Mouse (Mus musculus): ENCODE measurements around the gene Eefsec. TPM values are rescaled to one million over a fixed set of nuclear protein-coding genes. Genes with fewer than 3 reads are reported as not detected.
A peak's percentile ranks its signal among the peaks of the same experiment; 100 is the strongest.

The Eefsec gene
- polyA plus RNA-seq, 1 experiment from 2014 or later: 37.7 TPM

GRCm38 (mm10) chr6:88321879-88322278 is 124.5 kb downstream of the Eefsec start:
- no peak overlapping the region for H3K4me3 ChIP-seq
- no peaks in the 10 kb centered on the region; the same call in 1 of the 2 replicates for H3K4me1 ChIP-seq
- no peaks in the 10 kb centered on the region for H3K27me3 ChIP-seq
- peak; percentile 69; the same call in 1 of the 2 replicates for ATAC-seq (ENCODE audit: borderline replicate concordance, extremely low read depth, low FRiP score, low TSS enrichment)
- no peak overlapping the region for H3K9ac ChIP-seq
- H3K9me3 ChIP-seq: no peaks in the 10 kb centered on the region
- no peaks in the 10 kb centered on the region for H3K36me3 ChIP-seq
- no peak overlapping the region for H3K27ac ChIP-seq
- WGBS: 28% methylated on average over 7 of the region's 7 CpGs
- H3K4me2 ChIP-seq: no peak overlapping the region

- no peak for ATAC-seq (ENCODE audit: borderline replicate concordance, extremely low read depth, low FRiP score, low TSS enrichment)
- Histone ChIP-seq H3K4me2 (no peak overlapping the region), H3K4me1 (no peaks in the 10 kb centered on the region; the same call in 1 of the 2 replicates), H3K9me3 (no peaks in the 10 kb centered on the region), H3K4me3 (no peak overlapping the region), H3K27ac (no peak overlapping the region), H3K9ac (no peak overlapping the region), H3K36me3 (no peaks in the 10 kb centered on the region), H3K27me3 (no peaks in the 10 kb centered on the region)
- 67% methylated on average over 5 of the region's 5 CpGs for WGBS
These were observed 125.1 kb downstream of the Eefsec start for GRCm38 (mm10) chr6:88321253-88321652.

- WGBS: 91% methylated on average over 1 of the region's 1 CpGs
- Histone ChIP-seq H3K27me3 (no peaks in the 10 kb centered on the region), H3K4me2 (no peak overlapping the region), H3K4me1 (no peaks in the 10 kb centered on the region; the same call in 1 of the 2 replicates), H3K27ac (no peak overlapping the region), H3K36me3 (no peaks in the 10 kb centered on the region), H3K9me3 (no peaks in the 10 kb centered on the region), H3K4me3 (no peak overlapping the region), H3K9ac (no peak overlapping the region)
- ATAC-seq (ENCODE audit: borderline replicate concordance, extremely low read depth, low FRiP score, low TSS enrichment): no peak
These were observed 126.6 kb downstream of the Eefsec start for GRCm38 (mm10) chr6:88319735-88320134.

GRCm38 (mm10) chr6:88315295-88315694 is 131.0 kb downstream of the Eefsec start:
- Histone ChIP-seq H3K4me2 (no peak overlapping the region), H3K36me3 (no peaks in the 10 kb centered on the region), H3K9ac (no peak overlapping the region), H3K9me3 (no peaks in the 10 kb centered on the region), H3K4me3 (no peak overlapping the region), H3K27ac (no peak overlapping the region), H3K27me3 (no peaks in the 10 kb centered on the region), H3K4me1 (no peaks in the 10 kb centered on the region)
- ATAC-seq (ENCODE audit: borderline replicate concordance, extremely low read depth, low FRiP score, low TSS enrichment): no peak
- WGBS: 38% methylated on average over 2 of the region's 2 CpGs

- WGBS: 68% methylated on average over 9 of the region's 9 CpGs
- no peak for ATAC-seq (ENCODE audit: borderline replicate concordance, extremely low read depth, low FRiP score, low TSS enrichment)
- H3K4me3 ChIP-seq: no peak overlapping the region
- H3K9ac ChIP-seq: no peak overlapping the region
- no peaks in the 10 kb centered on the region for H3K4me1 ChIP-seq
- H3K9me3 ChIP-seq: no peaks in the 10 kb centered on the region
- H3K27me3 ChIP-seq: no peaks in the 10 kb centered on the region
- no peak overlapping the region for H3K27ac ChIP-seq
- no peaks in the 10 kb centered on the region for H3K36me3 ChIP-seq
- H3K4me2 ChIP-seq: no peak overlapping the region
These were observed 132.4 kb downstream of the Eefsec start for GRCm38 (mm10) chr6:88313937-88314336.

GRCm38 (mm10) chr6:88311593-88311992 is 134.7 kb downstream of the Eefsec start:
- H3K4me1 ChIP-seq: peaks cover 2% of the 10 kb centered on the region; the same call in 1 of the 2 replicates
- no peaks in the 10 kb centered on the region for H3K9me3 ChIP-seq
- no peak overlapping the region for H3K4me2 ChIP-seq
- no peaks in the 10 kb centered on the region for H3K27me3 ChIP-seq
- no peak overlapping the region for H3K9ac ChIP-seq
- no peak for ATAC-seq (ENCODE audit: borderline replicate concordance, extremely low read depth, low FRiP score, low TSS enrichment)
- WGBS: 82% methylated on average over 10 of the region's 10 CpGs
- H3K4me3 ChIP-seq: no peak overlapping the region
- no peak overlapping the region for H3K27ac ChIP-seq
- H3K36me3 ChIP-seq: no peaks in the 10 kb centered on the region

- Histone ChIP-seq H3K9ac (no peak overlapping the region), H3K4me2 (no peak overlapping the region), H3K4me1 (peaks cover 5% of the 10 kb centered on the region; the same call in 1 of the 2 replicates), H3K4me3 (no peak overlapping the region), H3K36me3 (no peaks in the 10 kb centered on the region), H3K27ac (peak overlapping the region; percentile 15; the same call in 1 of the 2 replicates), H3K9me3 (no peaks in the 10 kb centered on the region), H3K27me3 (no peaks in the 10 kb centered on the region)
- ATAC-seq (ENCODE audit: borderline replicate concordance, extremely low read depth, low FRiP score, low TSS enrichment): no peak
- WGBS: 79% methylated on average over 4 of the region's 4 CpGs
These were observed 140.1 kb downstream of the Eefsec start for GRCm38 (mm10) chr6:88306100-88306746.

GRCm38 (mm10) chr6:88301234-88301633 is 145.1 kb downstream of the Eefsec start:
- H3K27me3 ChIP-seq: no peaks in the 10 kb centered on the region
- no peak overlapping the region for H3K9ac ChIP-seq
- H3K4me1 ChIP-seq: peaks cover 6% of the 10 kb centered on the region; the same call in 1 of the 2 replicates
- no peak overlapping the region for H3K4me3 ChIP-seq
- no peaks in the 10 kb centered on the region for H3K9me3 ChIP-seq
- ATAC-seq (ENCODE audit: borderline replicate concordance, extremely low read depth, low FRiP score, low TSS enrichment): no peak
- WGBS: 35% methylated on average over 7 of the region's 7 CpGs
- H3K27ac ChIP-seq: no peak overlapping the region
- H3K36me3 ChIP-seq: no peaks in the 10 kb centered on the region
- no peak overlapping the region for H3K4me2 ChIP-seq

GRCm38 (mm10) chr6:88299491-88299890 is 146.8 kb downstream of the Eefsec start:
- Histone ChIP-seq H3K4me3 (no peak overlapping the region), H3K36me3 (no peaks in the 10 kb centered on the region), H3K4me2 (no peak overlapping the region), H3K27me3 (no peaks in the 10 kb centered on the region), H3K9me3 (no peaks in the 10 kb centered on the region), H3K27ac (no peak overlapping the region), H3K9ac (no peak overlapping the region), H3K4me1 (peaks cover 6% of the 10 kb centered on the region; the same call in 1 of the 2 replicates)
- WGBS: 44% methylated on average over 2 of the region's 2 CpGs
- ATAC-seq (ENCODE audit: borderline replicate concordance, extremely low read depth, low FRiP score, low TSS enrichment): no peak

- H3K4me3 ChIP-seq: no peak overlapping the region
- no peak overlapping the region for H3K27ac ChIP-seq
- ATAC-seq (ENCODE audit: borderline replicate concordance, extremely low read depth, low FRiP score, low TSS enrichment): no peak
- no peaks in the 10 kb centered on the region for H3K4me1 ChIP-seq
- WGBS: 56% methylated on average over 4 of the region's 4 CpGs
- no peaks in the 10 kb centered on the region for H3K36me3 ChIP-seq
- no peak overlapping the region for H3K9ac ChIP-seq
- no peaks in the 10 kb centered on the region for H3K27me3 ChIP-seq
- H3K4me2 ChIP-seq: no peak overlapping the region
- no peaks in the 10 kb centered on the region for H3K9me3 ChIP-seq
These were observed 153.9 kb downstream of the Eefsec start for GRCm38 (mm10) chr6:88292274-88292909.

GRCm38 (mm10) chr6:88290129-88290766 is 156.1 kb downstream of the Eefsec start:
- Histone ChIP-seq H3K27ac (no peak overlapping the region), H3K9ac (no peak overlapping the region), H3K4me1 (no peaks in the 10 kb centered on the region), H3K9me3 (no peaks in the 10 kb centered on the region), H3K4me3 (no peak overlapping the region), H3K36me3 (no peaks in the 10 kb centered on the region), H3K27me3 (no peaks in the 10 kb centered on the region), H3K4me2 (no peak overlapping the region)
- no peak for ATAC-seq (ENCODE audit: borderline replicate concordance, extremely low read depth, low FRiP score, low TSS enrichment)
- WGBS: 80% methylated on average over 6 of the region's 6 CpGs

- Histone ChIP-seq H3K4me2 (no peak overlapping the region), H3K27ac (no peak overlapping the region), H3K36me3 (no peaks in the 10 kb centered on the region), H3K4me1 (peaks cover 9% of the 10 kb centered on the region; the same call in 1 of the 2 replicates), H3K4me3 (no peak overlapping the region), H3K27me3 (no peaks in the 10 kb centered on the region), H3K9ac (no peak overlapping the region), H3K9me3 (no peaks in the 10 kb centered on the region)
- WGBS: 85% methylated on average over 2 of the region's 2 CpGs
- ATAC-seq (ENCODE audit: borderline replicate concordance, extremely low read depth, low FRiP score, low TSS enrichment): no peak
These were observed 168.2 kb downstream of the Eefsec start for GRCm38 (mm10) chr6:88278141-88278540.

Data from lung, embryonic 15.5 days (tissue).